ENCODE assay signal across 8 mouse cellular contexts in the genomic region with DNA sequence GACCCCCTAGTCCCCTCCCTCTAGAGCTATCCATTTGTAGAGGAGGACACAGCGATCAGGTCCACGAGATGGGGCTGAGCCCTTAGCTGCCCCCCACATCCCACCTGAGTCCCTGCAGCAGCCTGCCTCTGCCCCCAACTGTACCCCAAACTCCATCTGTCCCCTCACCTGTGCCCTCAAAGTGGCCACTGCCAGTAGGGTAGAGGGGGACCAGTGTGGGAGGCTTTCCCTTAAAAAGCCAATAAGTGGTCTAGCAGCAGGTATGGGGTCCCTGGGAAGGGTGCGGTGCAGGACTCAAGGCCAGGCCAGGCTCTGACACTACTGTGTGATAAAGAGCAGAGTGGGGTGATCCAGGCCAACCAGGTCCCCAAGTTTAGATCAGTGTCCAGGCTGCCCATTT. TPM values are rescaled to one million over a fixed set of nuclear protein-coding genes. Genes with fewer than 3 reads are reported as not detected.
A peak's percentile ranks its signal among the peaks of the same experiment; 100 is the strongest.
DNase-seq lines count a peak whose midpoint lies in the region; ATAC-seq and TF ChIP-seq lines count a peak whose summit lies in the region.

No protein-coding gene starts in this region.

- peak overlapping the region; percentile 71 for H3K4me3 ChIP-seq in kidney, embryonic 14.5 days (ENCODE audit: low read length)
- peak overlapping the region; percentile 39 for H3K4me3 ChIP-seq in ES-Bruce4 (ENCODE audit: low read depth, low read length)
- peak overlapping the region; percentile 75 for H3K4me3 ChIP-seq in embryonic facial prominence, embryonic 15.5 days (replicated peaks)
- H3K4me3 ChIP-seq in limb, embryonic 15.5 days = peak overlapping the region; percentile 74

- peak overlapping the region; percentile 63 for H3K4me2 ChIP-seq in kidney, embryonic 14.5 days (replicated peaks; ENCODE audit: low read depth, low read length)
- H3K4me2 ChIP-seq in embryonic facial prominence, embryonic 15.5 days (replicated peaks) = peak overlapping the region; percentile 75
- peak overlapping the region; percentile 75 for H3K4me2 ChIP-seq in limb, embryonic 15.5 days

- no peaks in the 10 kb centered on the region for H3K9me3 ChIP-seq in kidney, embryonic 14.5 days (ENCODE audit: control insufficient read depth, low read length)
- no peaks in the 10 kb centered on the region for H3K9me3 ChIP-seq in ES-Bruce4 (replicated peaks; ENCODE audit: control insufficient read depth, insufficient read depth, low read length, poor library complexity, severe bottlenecking)
- no peaks in the 10 kb centered on the region for H3K9me3 ChIP-seq in embryonic facial prominence, embryonic 15.5 days (replicated peaks)
- H3K9me3 ChIP-seq in limb, embryonic 15.5 days = no peaks in the 10 kb centered on the region

- no peak for ATAC-seq in kidney, embryonic 14.5 days (ENCODE audit: low FRiP score, low TSS enrichment)
- ATAC-seq in embryonic facial prominence, embryonic 15.5 days (ENCODE audit: insufficient number of reproducible peaks, low FRiP score, low TSS enrichment, low read depth) = no peak
- ATAC-seq in limb, embryonic 15.5 days (ENCODE audit: insufficient number of reproducible peaks, low FRiP score, low TSS enrichment, low read depth) = no peak
- ATAC-seq in megakaryocyte progenitor cell, adult 5-6 weeks (replicated peaks; ENCODE audit: poor library complexity) = no peak

- DNase-seq in kidney, adult 11 months = no peak
- no peak for DNase-seq in T-cell, adult 2 months (ENCODE audit: low spot score)
- no peak for DNase-seq in c-Kit-positive CD71-positive TER-119-positive erythroid progenitor cells, embryonic 14.5 days (ENCODE audit: low spot score)

- TF ChIP-seq POLR2A in ES-Bruce4 (IDR thresholded peaks at IDR 0.05; ENCODE audit: insufficient read depth, low read length) = no peak

- H3K27me3 ChIP-seq in kidney, embryonic 14.5 days (ENCODE audit: control insufficient read depth, insufficient read depth, low read length) = no peaks in the 10 kb centered on the region
- no peaks in the 10 kb centered on the region for H3K27me3 ChIP-seq in ES-Bruce4 (ENCODE audit: control insufficient read depth, insufficient read depth, low read length, poor library complexity, severe bottlenecking)
- no peaks in the 10 kb centered on the region for H3K27me3 ChIP-seq in embryonic facial prominence, embryonic 15.5 days
- H3K27me3 ChIP-seq in limb, embryonic 15.5 days = no peaks in the 10 kb centered on the region

- H3K27ac ChIP-seq in kidney, embryonic 14.5 days (ENCODE audit: low read depth, low read length) = no peak overlapping the region
- H3K27ac ChIP-seq in ES-Bruce4 (ENCODE audit: insufficient read depth, low read length) = no peak overlapping the region
- H3K27ac ChIP-seq in embryonic facial prominence, embryonic 15.5 days (replicated peaks) = peak overlapping the region; percentile 72
- peak overlapping the region; percentile 86 for H3K27ac ChIP-seq in limb, embryonic 15.5 days

- H3K9ac ChIP-seq in kidney, embryonic 14.5 days (ENCODE audit: low read depth, low read length) = peak overlapping the region; percentile 79
- H3K9ac ChIP-seq in ES-Bruce4 (ENCODE audit: low read depth, poor library complexity, severe bottlenecking) = peak overlapping the region; percentile 73
- H3K9ac ChIP-seq in embryonic facial prominence, embryonic 15.5 days = peak overlapping the region; percentile 22; the same call in 1 of the 2 replicates
- peak overlapping the region; percentile 69 for H3K9ac ChIP-seq in limb, embryonic 15.5 days

- no peak for TF ChIP-seq EP300 in ES-Bruce4 (IDR thresholded peaks at IDR 0.05; ENCODE audit: insufficient read depth, low read depth, low read length)

- H3K36me3 ChIP-seq in kidney, embryonic 14.5 days (ENCODE audit: control insufficient read depth, insufficient read depth, low read length) = no peaks in the 10 kb centered on the region
- no peaks in the 10 kb centered on the region for H3K36me3 ChIP-seq in ES-Bruce4 (ENCODE audit: control insufficient read depth, insufficient read depth, low read length, poor library complexity, severe bottlenecking)
- no peaks in the 10 kb centered on the region for H3K36me3 ChIP-seq in embryonic facial prominence, embryonic 15.5 days
- no peaks in the 10 kb centered on the region for H3K36me3 ChIP-seq in limb, embryonic 15.5 days

- H3K4me1 ChIP-seq in kidney, embryonic 14.5 days (ENCODE audit: control insufficient read depth, insufficient read depth, low read length) = peaks cover 31% of the 10 kb centered on the region
- H3K4me1 ChIP-seq in ES-Bruce4 (ENCODE audit: control insufficient read depth, insufficient read depth, low read length) = peaks cover 2% of the 10 kb centered on the region
- H3K4me1 ChIP-seq in embryonic facial prominence, embryonic 15.5 days = peaks cover 61% of the 10 kb centered on the region
- H3K4me1 ChIP-seq in limb, embryonic 15.5 days = peaks cover 60% of the 10 kb centered on the region

- no peak for TF ChIP-seq CTCF in ES-Bruce4 (IDR thresholded peaks at IDR 0.05; ENCODE audit: low read depth, low read length)

- WGBS in kidney, embryonic 14.5 days = 28% methylated on average over 3 of the region's 3 CpGs
- WGBS in embryonic facial prominence, embryonic 15.5 days = 17% methylated on average over 3 of the region's 3 CpGs
- WGBS in limb, embryonic 15.5 days = 34% methylated on average over 3 of the region's 3 CpGs

RNA-seq across cellular contexts. Expression of a gene that starts 28.1 kb away (rescaled TPM):
- 47.3 and 59.0 TPM in 2 replicates for polyA plus RNA-seq in kidney, embryonic 14.5 days (2014; fragmentation: Nextera tagmentation; extraction: Ambion mirVana)
- 6.1 and 7.2 TPM in 2 replicates for polyA plus RNA-seq in ES-Bruce4 (2011; ENCODE audit: insufficient read depth, insufficient read length, low read depth, missing spikeins)
- 138 and 139 TPM in 2 replicates for polyA plus RNA-seq in embryonic facial prominence, embryonic 15.5 days (2015; fragmentation: Nextera tagmentation; extraction: Ambion mirVana)
- 138 and 146 TPM in 2 replicates for polyA plus RNA-seq in limb, embryonic 15.5 days (2015; fragmentation: Nextera tagmentation; extraction: Ambion mirVana)
- 35.5 and 36.8 TPM in 2 replicates for total RNA-seq in megakaryocyte progenitor cell, adult 5-6 weeks (2015)
- total RNA-seq in megakaryocyte progenitor cell, adult 5-6 weeks (2017) = 4.0 and 5.0 TPM in 2 replicates

RNA-seq across cellular contexts. Expression of a gene that starts 34.5 kb away (rescaled TPM):
- polyA plus RNA-seq in kidney, embryonic 14.5 days (2014; fragmentation: Nextera tagmentation; extraction: Ambion mirVana) = 14.9 and 16.4 TPM in 2 replicates
- 4.8 and 5.3 TPM in 2 replicates for polyA plus RNA-seq in ES-Bruce4 (2011; ENCODE audit: insufficient read depth, insufficient read length, low read depth, missing spikeins)
- polyA plus RNA-seq in embryonic facial prominence, embryonic 15.5 days (2015; fragmentation: Nextera tagmentation; extraction: Ambion mirVana) = 5.0 and 8.3 TPM in 2 replicates
- 2.9 and 3.6 TPM in 2 replicates for polyA plus RNA-seq in limb, embryonic 15.5 days (2015; fragmentation: Nextera tagmentation; extraction: Ambion mirVana)
- total RNA-seq in megakaryocyte progenitor cell, adult 5-6 weeks (2015) = 31.0 and 31.4 TPM in 2 replicates
- 7.5 and 17.1 TPM in 2 replicates for total RNA-seq in megakaryocyte progenitor cell, adult 5-6 weeks (2017)

RNA-seq across cellular contexts. Expression of a gene that starts 38.5 kb away (rescaled TPM):
- polyA plus RNA-seq in kidney, embryonic 14.5 days (2014; fragmentation: Nextera tagmentation; extraction: Ambion mirVana) = 0.61 and 1.5 TPM in 2 replicates
- 1.1 TPM in 1 of 2 replicates, not detected in the other for polyA plus RNA-seq in ES-Bruce4 (2011; ENCODE audit: insufficient read depth, insufficient read length, low read depth, missing spikeins)
- 1.6 and 2.9 TPM in 2 replicates for polyA plus RNA-seq in embryonic facial prominence, embryonic 15.5 days (2015; fragmentation: Nextera tagmentation; extraction: Ambion mirVana)
- polyA plus RNA-seq in limb, embryonic 15.5 days (2015; fragmentation: Nextera tagmentation; extraction: Ambion mirVana) = 0.51 and 1.7 TPM in 2 replicates
- total RNA-seq in megakaryocyte progenitor cell, adult 5-6 weeks (2015) = not detected in 2 replicates
- 0.46 TPM in 1 of 2 replicates, not detected in the other for total RNA-seq in megakaryocyte progenitor cell, adult 5-6 weeks (2017)

RNA-seq across cellular contexts. Expression of a gene that starts 43.1 kb away (rescaled TPM):
- polyA plus RNA-seq in kidney, embryonic 14.5 days (2014; fragmentation: Nextera tagmentation; extraction: Ambion mirVana) = 3.5 and 3.8 TPM in 2 replicates
- polyA plus RNA-seq in ES-Bruce4 (2011; ENCODE audit: insufficient read depth, insufficient read length, low read depth, missing spikeins) = 1.5 TPM in 1 of 2 replicates, not detected in the other
- polyA plus RNA-seq in embryonic facial prominence, embryonic 15.5 days (2015; fragmentation: Nextera tagmentation; extraction: Ambion mirVana) = 3.1 and 3.2 TPM in 2 replicates
- polyA plus RNA-seq in limb, embryonic 15.5 days (2015; fragmentation: Nextera tagmentation; extraction: Ambion mirVana) = 2.1 and 3.1 TPM in 2 replicates
- 2.6 and 3.0 TPM in 2 replicates for total RNA-seq in megakaryocyte progenitor cell, adult 5-6 weeks (2015)
- 0.62 and 1.7 TPM in 2 replicates for total RNA-seq in megakaryocyte progenitor cell, adult 5-6 weeks (2017)

RNA-seq across cellular contexts. Expression of a gene that starts 43.1 kb away (rescaled TPM):
- 59.2 and 73.9 TPM in 2 replicates for polyA plus RNA-seq in kidney, embryonic 14.5 days (2014; fragmentation: Nextera tagmentation; extraction: Ambion mirVana)
- 52.9 and 70.3 TPM in 2 replicates for polyA plus RNA-seq in ES-Bruce4 (2011; ENCODE audit: insufficient read depth, insufficient read length, low read depth, missing spikeins)
- polyA plus RNA-seq in embryonic facial prominence, embryonic 15.5 days (2015; fragmentation: Nextera tagmentation; extraction: Ambion mirVana) = 83.1 and 85.2 TPM in 2 replicates
- 79.8 and 88.7 TPM in 2 replicates for polyA plus RNA-seq in limb, embryonic 15.5 days (2015; fragmentation: Nextera tagmentation; extraction: Ambion mirVana)
- 9.3 and 13.7 TPM in 2 replicates for total RNA-seq in megakaryocyte progenitor cell, adult 5-6 weeks (2015)
- total RNA-seq in megakaryocyte progenitor cell, adult 5-6 weeks (2017) = 36.5 and 52.5 TPM in 2 replicates

Comparison
In these comparisons a context has a peak if more than half of its experiments do, and no peak if none do; other contexts are left out.
1. H3K27ac ChIP-seq: peak in embryonic facial prominence, embryonic 15.5 days (single experiment) and limb, embryonic 15.5 days (single experiment); none in kidney, embryonic 14.5 days (single experiment) and ES-Bruce4 (single experiment).
2. H3K9ac ChIP-seq: peak in every context shown above with its lines; median percentile 79 in kidney, embryonic 14.5 days; 73 in ES-Bruce4; 69 in limb, embryonic 15.5 days; 22 in embryonic facial prominence, embryonic 15.5 days.
3. Peak in every context shown above with its lines, with median percentiles within 50 percentile points of each other: H3K4me2 ChIP-seq and H3K4me3 ChIP-seq.